Mouse (Mus musculus) stomach, embryonic 14.5 days (tissue): ENCODE data around the gene Tac2. TPM values are rescaled to one million over a fixed set of nuclear protein-coding genes. Genes with fewer than 3 reads are reported as not detected.

Source experiments
- ATAC-seq: fragments of 200-750 bp; cut with Nextera tagmentation; 2 replicates; pipeline ENCODE4 v1.8.0; 2017; ENCODE audit warnings: low read depth, moderate TSS enrichment; ENCODE audit not compliant: insufficient number of reproducible peaks, insufficient read depth, low FRiP score
- H3K27ac ChIP-seq: fragments of 300-500 bp; sonication (generic); 2 replicates; pipeline ENCODE4 v1.5.1; 2014; ENCODE audit warnings: mild to moderate bottlenecking, low read length, moderate library complexity, mixed read lengths
- H3K27me3 ChIP-seq: fragments of 300-500 bp; sonication (generic); 2 replicates; pipeline ENCODE4 v1.6.1; 2014; ENCODE audit warnings: low read length, control low read depth, mixed read lengths; ENCODE audit not compliant: control insufficient read depth, insufficient read depth
- H3K36me3 ChIP-seq: fragments of 300-500 bp; sonication (generic); 2 replicates; pipeline ENCODE4 v1.6.1; 2014; ENCODE audit warnings: mild to moderate bottlenecking, control low read depth, low read length, moderate library complexity, mixed read lengths; ENCODE audit not compliant: control insufficient read depth, insufficient read depth
- H3K4me1 ChIP-seq: fragments of 300-500 bp; sonication (generic); 2 replicates; pipeline ENCODE4 v1.6.1; 2014; ENCODE audit warnings: low read length, control low read depth, mixed read lengths; ENCODE audit not compliant: control insufficient read depth, insufficient read depth
- H3K4me2 ChIP-seq: fragments of 300-500 bp; sonication (generic); replicated peaks from 2 replicates; pipeline ENCODE4 v1.6.1; 2014; ENCODE audit warnings: low read depth, low read length, control low read depth
- H3K4me3 ChIP-seq: fragments of 300-500 bp; sonication (generic); 2 replicates; pipeline ENCODE4 v1.5.1; 2014; ENCODE audit warnings: low read depth, low read length, control low read depth
- H3K9ac ChIP-seq: fragments of 300-500 bp; sonication (generic); replicated peaks from 2 replicates; pipeline ENCODE4 v1.6.1; 2014; ENCODE audit warnings: low read depth, mild to moderate bottlenecking, control low read depth, low read length, moderate library complexity, mixed read lengths
- H3K9me3 ChIP-seq: fragments of 300-500 bp; sonication (generic); 2 replicates; pipeline ENCODE4 v1.6.1; 2016; ENCODE audit warnings: low read depth, low read length, control low read depth; ENCODE audit not compliant: control insufficient read depth
- WGBS: fragments of 180-500 bp; shearing (Covaris S2); extraction: QIAGEN DNeasy Blood & Tissue Kit; methylation state at CpG from one replicate; pipeline ENCODE4 v1.1.7; 2014; 5-methylcytosine and 5-hydroxymethylcytosine counted together
- polyA plus RNA-seq: library from polyadenylated mRNA; unstranded; fragments of >200 nt; fragmentation: Nextera tagmentation; extraction: Ambion mirVana; gene quantifications from 2 replicates; pipeline ENCODE4 v1.2.1, GENCODE M21; 2014

The Tac2 gene
- polyA plus RNA-seq, 1 experiment from 2014 or later = 1.6 TPM

DNA sequence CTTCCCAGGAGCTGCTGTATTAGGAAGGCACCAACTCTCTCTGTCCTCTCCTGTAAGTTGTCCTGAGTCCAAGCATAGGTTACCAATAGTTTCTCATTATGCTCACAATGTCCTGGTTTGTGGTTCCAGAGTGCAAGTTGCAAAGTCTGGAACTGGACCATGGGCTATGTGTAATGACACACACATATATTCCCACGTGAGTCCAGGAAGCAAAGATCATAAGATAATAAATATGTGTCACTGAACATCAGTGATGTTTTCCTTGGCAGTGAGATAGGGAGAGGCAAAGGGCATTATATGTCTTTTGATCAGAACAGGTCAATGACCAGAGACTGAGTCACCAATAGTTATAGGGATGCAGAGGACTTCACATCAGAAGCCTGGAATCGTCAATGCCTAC lies 51.7 kb downstream of the Tac2 start, which contains the start of gene Rdh9:
Gene Rdh9, plus strand, starts transcription at position 376 of the 400 bp plus-strand sequence.
- Histone ChIP-seq H3K4me3 (no peak within 1 kb of the TSS), H3K36me3 (no peaks in the 10 kb centered on the region), H3K4me1 (no peaks in the 10 kb centered on the region), H3K27ac (no peak within 1 kb of the TSS), H3K9me3 (no peaks in the 10 kb centered on the region), H3K27me3 (no peaks in the 10 kb centered on the region), H3K9ac (no peak within 1 kb of the TSS), H3K4me2 (no peak within 1 kb of the TSS)
- no peak for ATAC-seq
- 88% methylated on average over 2 of the region's 2 CpGs for WGBS

Other genes with a start within 250 kb of the Tac2 start
- 0.32 and 0.48 TPM in 2 replicates for gene Stac3, start 222.8 kb upstream of the Tac2 start, polyA plus RNA-seq
- 81.3 and 84.3 TPM in 2 replicates for gene Ndufa4l2, start 209.5 kb upstream of the Tac2 start, polyA plus RNA-seq
- gene Shmt2, start 202.0 kb upstream of the Tac2 start, polyA plus RNA-seq = 107 and 121 TPM in 2 replicates
- 3.8 and 4.8 TPM in 2 replicates for gene Nxph4, start 189.9 kb upstream of the Tac2 start, polyA plus RNA-seq
- gene Lrp1, start 103.3 kb upstream of the Tac2 start, polyA plus RNA-seq = 98.0 and 99.3 TPM in 2 replicates
- 24.7 and 26.5 TPM in 2 replicates for gene Stat6, start 81.5 kb upstream of the Tac2 start, polyA plus RNA-seq
- 10.2 and 11.3 TPM in 2 replicates for gene Nemp1, start 57.6 kb upstream of the Tac2 start, polyA plus RNA-seq
- 9.2 and 11.1 TPM in 2 replicates for gene Nab2, start 55.9 kb upstream of the Tac2 start, polyA plus RNA-seq
- 8.8 and 9.1 TPM in 2 replicates for gene Myo1a, start 19.3 kb upstream of the Tac2 start, polyA plus RNA-seq
- 4.6 and 4.9 TPM in 2 replicates for gene Zbtb39, start 15.1 kb downstream of the Tac2 start, polyA plus RNA-seq
- gene Gpr182, start 27.3 kb downstream of the Tac2 start, polyA plus RNA-seq = 0.67 and 0.87 TPM in 2 replicates
- gene Rdh1, start 35.2 kb downstream of the Tac2 start, polyA plus RNA-seq = not detected in 2 replicates
- gene Rdh16f1, start 35.3 kb downstream of the Tac2 start, polyA plus RNA-seq = not detected in 2 replicates
- gene Rdh9, start 51.9 kb downstream of the Tac2 start, polyA plus RNA-seq = 0.08 TPM in 1 of 2 replicates, not detected in the other
- gene Rdh16, start 76.7 kb downstream of the Tac2 start, polyA plus RNA-seq = not detected in 2 replicates
- not detected in 2 replicates for gene Rdh19, start 125.5 kb downstream of the Tac2 start, polyA plus RNA-seq
- not detected in 2 replicates for gene Rdh16f2, start 142.0 kb downstream of the Tac2 start, polyA plus RNA-seq
- gene Rdh7, start 164.3 kb downstream of the Tac2 start, polyA plus RNA-seq = not detected in 2 replicates
- gene Sdr9c7, start 174.0 kb downstream of the Tac2 start, polyA plus RNA-seq = not detected in 2 replicates